Mouse (Mus musculus) hindbrain, embryonic 15.5 days (tissue): Measurements from ENCODE around the gene Stk32c. TPM values are rescaled to one million over a fixed set of nuclear protein-coding genes. Genes with fewer than 3 reads are reported as not detected.

Experiments used
- ATAC-seq: fragments of 200-750 bp; cut with Nextera tagmentation; 2 replicates; pipeline ENCODE4 v1.8.0; 2017; ENCODE audit warnings: low read depth, moderate number of reproducible peaks, moderate TSS enrichment; ENCODE audit not compliant: low FRiP score
- H3K27ac ChIP-seq: fragments of 300-500 bp; sonication (generic); replicated peaks from 2 replicates; pipeline ENCODE4 v1.5.1; 2015; ENCODE audit warnings: mild to moderate bottlenecking, inconsistent platforms
- H3K27me3 ChIP-seq: fragments of 300-500 bp; sonication (generic); 2 replicates; pipeline ENCODE4 v1.6.1; 2015; ENCODE audit warnings: control low read depth, inconsistent platforms
- H3K36me3 ChIP-seq: fragments of 300-500 bp; sonication (generic); 2 replicates; pipeline ENCODE4 v1.6.1; 2015; ENCODE audit warnings: control low read depth, inconsistent platforms
- H3K4me1 ChIP-seq: fragments of 300-500 bp; sonication (generic); replicated peaks from 2 replicates; pipeline ENCODE4 v1.6.1; 2015; ENCODE audit warnings: control low read depth, inconsistent platforms
- H3K4me2 ChIP-seq: fragments of 300-500 bp; sonication (generic); 2 replicates; pipeline ENCODE4 v1.6.1; 2015; ENCODE audit warnings: moderate library complexity, mild to moderate bottlenecking, inconsistent platforms
- H3K4me3 ChIP-seq: fragments of 300-500 bp; sonication (generic); 2 replicates; pipeline ENCODE4 v1.5.1; 2015; ENCODE audit warnings: mild to moderate bottlenecking, inconsistent platforms
- H3K9ac ChIP-seq: fragments of 300-500 bp; sonication (generic); 2 replicates; pipeline ENCODE4 v1.6.1; 2015; ENCODE audit warnings: inconsistent platforms
- H3K9me3 ChIP-seq: fragments of 300-500 bp; sonication (generic); 2 replicates; pipeline ENCODE4 v1.6.1; 2016; ENCODE audit warnings: control low read depth, inconsistent platforms
- WGBS: fragments of 180-500 bp; shearing (Covaris S2); methylation state at CpG from one replicate; pipeline ENCODE4 v1.1.7; 2015; 5-methylcytosine and 5-hydroxymethylcytosine counted together
- polyA plus RNA-seq: library from polyadenylated mRNA; unstranded; fragments of >200 nt; fragmentation: Nextera tagmentation; extraction: Ambion mirVana; gene quantifications from 2 replicates; pipeline ENCODE4 v1.2.1, GENCODE M21; 2015

Stk32c gene
- polyA plus RNA-seq, 1 experiment from 2014 or later, result 3.3 TPM

DNA sequence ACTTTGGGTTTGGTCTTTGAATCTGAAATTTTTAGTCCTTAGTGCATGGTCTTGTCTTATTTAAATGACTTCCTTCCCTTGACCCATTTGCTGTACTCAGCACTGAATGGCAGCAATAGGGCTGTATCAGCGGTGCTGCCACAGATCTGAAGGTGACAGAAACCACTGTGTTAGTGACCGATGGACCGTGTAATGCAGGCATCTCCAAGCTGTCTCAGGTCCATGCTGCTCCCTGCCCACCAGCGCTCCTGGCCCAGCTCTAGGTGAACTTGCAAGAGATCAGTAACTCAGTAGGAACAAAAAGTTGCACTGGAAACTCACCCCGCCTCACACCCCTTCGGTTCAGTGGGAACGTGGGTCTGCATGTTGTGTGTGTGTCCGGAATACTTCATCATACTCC, 130.8 kb downstream of the Stk32c start:
- peaks cover 35% of the 10 kb centered on the region for H3K4me1 ChIP-seq
- no peak for ATAC-seq
- no peak overlapping the region for H3K27ac ChIP-seq
- no peaks in the 10 kb centered on the region for H3K36me3 ChIP-seq
- WGBS, result 64% methylated on average over 8 of the region's 8 CpGs
- H3K4me3 ChIP-seq, result no peak overlapping the region
- H3K9ac ChIP-seq, result no peak overlapping the region
- H3K4me2 ChIP-seq, result no peak overlapping the region
- H3K27me3 ChIP-seq, result no peaks in the 10 kb centered on the region
- no peaks in the 10 kb centered on the region for H3K9me3 ChIP-seq

DNA sequence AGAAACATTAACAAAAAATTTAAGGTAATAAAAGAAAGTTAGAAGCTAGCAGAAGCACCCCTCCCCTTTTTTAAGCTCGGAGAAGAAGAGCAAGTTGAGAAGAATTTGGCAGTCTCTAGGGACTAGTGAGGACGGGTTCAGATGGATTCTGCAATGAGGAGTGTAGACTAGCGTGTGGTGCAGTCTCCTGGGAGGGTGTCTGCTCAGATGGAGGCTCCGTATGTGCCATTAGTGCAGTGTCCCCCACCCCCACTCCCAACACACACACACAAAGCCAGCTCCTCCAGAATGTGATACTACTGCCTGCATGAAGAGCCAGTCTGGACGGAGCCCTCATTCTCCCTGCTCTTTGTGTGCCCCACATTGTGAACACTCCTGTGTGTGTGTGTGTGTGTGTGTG, 131.9 kb downstream of the Stk32c start:
- no peak overlapping the region for H3K9ac ChIP-seq
- 36% methylated on average over 5 of the region's 5 CpGs for WGBS

DNA sequence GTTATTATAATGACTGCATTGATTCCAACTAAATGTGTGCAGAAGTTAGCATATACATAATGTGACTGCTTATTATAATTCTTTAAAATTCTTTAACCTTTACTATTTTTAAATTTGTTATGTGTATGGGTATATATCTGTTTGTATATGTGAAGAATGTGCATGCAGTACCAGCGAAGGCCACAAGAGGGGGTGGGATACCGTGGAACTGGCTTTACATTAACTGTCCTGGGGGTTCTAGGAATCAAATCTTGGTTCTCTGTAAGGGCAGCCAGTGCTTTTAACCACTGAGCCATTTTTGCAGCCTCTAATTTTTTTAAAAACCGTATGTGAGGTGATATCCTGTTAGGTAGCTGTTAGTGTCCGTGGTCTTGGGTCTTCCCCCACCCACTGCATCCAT, 132.4 kb downstream of the Stk32c start:
- WGBS, result 73% methylated on average over 4 of the region's 4 CpGs
- H3K9ac ChIP-seq, result no peak overlapping the region
- H3K4me1 ChIP-seq, result peaks cover 40% of the 10 kb centered on the region
- no peak overlapping the region for H3K4me2 ChIP-seq
- H3K27me3 ChIP-seq, result no peaks in the 10 kb centered on the region
- H3K4me3 ChIP-seq, result no peak overlapping the region
- H3K36me3 ChIP-seq, result no peaks in the 10 kb centered on the region
- no peak for ATAC-seq
- no peaks in the 10 kb centered on the region for H3K9me3 ChIP-seq
- H3K27ac ChIP-seq, result no peak overlapping the region

More for the DNA sequence above, 131.9 kb downstream of the Stk32c start:
- no peak for ATAC-seq
- no peaks in the 10 kb centered on the region for H3K27me3 ChIP-seq
- H3K9me3 ChIP-seq, result no peaks in the 10 kb centered on the region
- H3K27ac ChIP-seq, result no peak overlapping the region
- no peaks in the 10 kb centered on the region for H3K36me3 ChIP-seq
- H3K4me1 ChIP-seq, result peaks cover 37% of the 10 kb centered on the region
- H3K4me2 ChIP-seq, result no peak overlapping the region
- no peak overlapping the region for H3K4me3 ChIP-seq

DNA sequence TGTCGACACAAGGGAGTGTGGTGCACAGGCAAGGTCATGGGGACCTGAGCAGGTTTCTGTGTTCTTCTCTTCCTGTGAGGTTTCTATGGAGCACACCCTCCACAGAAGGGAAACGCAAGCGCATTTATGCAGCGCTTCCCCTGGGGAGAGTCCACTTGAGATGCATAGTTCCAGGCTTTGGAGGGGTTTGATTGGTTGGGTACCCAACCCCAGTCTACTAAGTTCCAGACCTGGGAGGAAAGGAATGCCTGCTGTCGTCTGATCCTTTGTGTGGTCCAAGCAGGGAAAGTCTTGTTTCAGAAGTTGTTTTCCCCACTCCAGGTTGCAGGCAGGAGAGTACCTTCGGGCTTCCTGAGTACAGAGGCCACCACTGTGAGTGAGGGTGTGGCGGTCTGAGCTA, 134.0 kb downstream of the Stk32c start:
- Histone ChIP-seq H3K27ac (peak overlapping the region; percentile 51), H3K27me3 (no peaks in the 10 kb centered on the region), H3K9ac (no peak overlapping the region), H3K4me1 (peaks cover 50% of the 10 kb centered on the region), H3K4me2 (no peak overlapping the region), H3K9me3 (no peaks in the 10 kb centered on the region), H3K4me3 (no peak overlapping the region), H3K36me3 (no peaks in the 10 kb centered on the region)
- WGBS, result 74% methylated on average over 7 of the region's 7 CpGs
- ATAC-seq, result no peak

DNA sequence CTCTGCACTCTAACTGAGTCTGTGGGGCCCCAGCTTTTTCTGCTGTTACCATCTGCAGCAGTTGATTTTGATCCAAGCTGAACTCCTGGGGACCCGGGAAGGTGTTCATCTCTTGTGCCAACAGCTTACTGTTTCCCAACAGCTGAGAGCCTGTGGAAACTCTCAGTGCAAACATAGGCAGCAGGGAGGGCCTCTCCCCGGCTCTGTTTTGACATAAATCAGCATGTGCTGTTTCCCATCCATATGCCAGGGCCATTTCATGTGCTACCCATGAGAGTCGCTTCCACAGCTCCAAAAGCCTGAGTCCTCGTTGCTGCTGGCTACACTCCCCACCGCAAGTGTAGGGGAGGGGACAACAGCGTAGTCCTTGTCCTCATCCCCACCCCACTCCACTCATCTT, 134.9 kb downstream of the Stk32c start:
- peaks cover 52% of the 10 kb centered on the region for H3K4me1 ChIP-seq
- H3K36me3 ChIP-seq, result no peaks in the 10 kb centered on the region
- H3K27ac ChIP-seq, result peak overlapping the region; percentile 51
- 31% methylated on average over 6 of the region's 6 CpGs for WGBS
- no peaks in the 10 kb centered on the region for H3K27me3 ChIP-seq
- ATAC-seq, result 0 out of 2 replicates have a peak, but pooled peaks have one; percentile 7
- H3K4me3 ChIP-seq, result no peak overlapping the region
- H3K9me3 ChIP-seq, result no peaks in the 10 kb centered on the region
- H3K9ac ChIP-seq, result no peak overlapping the region
- H3K4me2 ChIP-seq, result no peak overlapping the region

DNA sequence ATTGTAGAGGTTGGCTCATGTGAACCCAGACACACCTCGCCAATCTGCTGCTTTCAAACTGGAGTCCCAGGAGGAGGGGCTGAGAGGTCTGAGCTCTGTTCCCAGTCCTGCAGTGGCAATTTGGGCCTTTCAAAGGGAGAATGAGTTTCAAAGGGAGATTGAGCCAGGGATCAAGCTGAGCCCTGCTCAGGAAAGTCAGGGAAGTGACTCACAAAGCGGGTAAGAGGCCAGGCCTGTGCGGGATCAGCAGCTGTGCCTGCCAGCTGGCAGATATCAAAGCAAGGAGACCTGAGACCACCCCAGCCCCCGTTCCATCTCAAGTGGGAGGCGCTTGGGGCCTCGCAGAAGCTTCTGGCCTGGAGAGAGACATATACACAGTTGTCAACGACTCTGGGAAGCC, 135.8 kb downstream of the Stk32c start:
- Histone ChIP-seq H3K27me3 (no peaks in the 10 kb centered on the region), H3K4me2 (no peak overlapping the region), H3K9me3 (no peaks in the 10 kb centered on the region), H3K4me3 (no peak overlapping the region), H3K36me3 (no peaks in the 10 kb centered on the region), H3K9ac (no peak overlapping the region), H3K27ac (peak overlapping the region; percentile 51), H3K4me1 (peaks cover 52% of the 10 kb centered on the region)
- WGBS, result 13% methylated on average over 7 of the region's 7 CpGs
- no peak for ATAC-seq

GRCm38 (mm10) chr7:139075054-139075794, 137.9 kb downstream of the Stk32c start:
- WGBS, result 12% methylated on average over 14 of the region's 14 CpGs
- H3K4me3 ChIP-seq, result no peak overlapping the region
- H3K4me2 ChIP-seq, result no peak overlapping the region
- no peaks in the 10 kb centered on the region for H3K27me3 ChIP-seq
- peaks cover 50% of the 10 kb centered on the region for H3K4me1 ChIP-seq
- H3K36me3 ChIP-seq, result no peaks in the 10 kb centered on the region
- 0 out of 2 replicates have a peak overlapping the region, but pooled peaks have one; percentile 12 for H3K27ac ChIP-seq
- H3K9ac ChIP-seq, result no peak overlapping the region
- no peak for ATAC-seq
- no peaks in the 10 kb centered on the region for H3K9me3 ChIP-seq

GRCm38 (mm10) chr7:139074189-139074588, 138.9 kb downstream of the Stk32c start:
- Histone ChIP-seq H3K27ac (0 out of 2 replicates have a peak overlapping the region, but pooled peaks have one; percentile 12), H3K36me3 (no peaks in the 10 kb centered on the region), H3K4me1 (peaks cover 50% of the 10 kb centered on the region), H3K4me3 (no peak overlapping the region), H3K9ac (no peak overlapping the region), H3K9me3 (no peaks in the 10 kb centered on the region), H3K27me3 (no peaks in the 10 kb centered on the region), H3K4me2 (no peak overlapping the region)
- no peak for ATAC-seq
- 14% methylated on average over 6 of the region's 6 CpGs for WGBS

DNA sequence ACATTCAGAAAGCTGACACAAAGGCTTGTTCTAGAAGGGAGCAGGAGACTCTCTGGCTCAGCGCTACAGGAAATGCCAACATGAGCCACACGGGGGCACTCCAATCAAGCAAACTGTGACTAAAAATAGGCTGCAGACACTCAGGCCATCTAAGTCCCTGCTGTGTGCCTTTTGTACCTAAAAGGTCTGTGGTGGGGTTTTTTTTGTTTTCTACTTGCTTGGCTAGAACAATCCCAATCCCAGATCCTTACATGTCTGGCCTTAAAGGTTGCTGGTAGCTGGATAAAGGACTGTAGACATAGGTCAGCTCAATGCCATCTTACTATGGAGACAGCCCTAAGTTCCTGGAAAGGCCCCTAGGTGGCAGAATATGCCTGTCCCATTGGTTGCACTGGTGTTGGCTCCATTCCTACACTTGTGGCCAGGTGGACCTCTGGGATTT, 144.9 kb downstream of the Stk32c start:
- Histone ChIP-seq H3K27ac (no peak overlapping the region), H3K9ac (no peak overlapping the region), H3K36me3 (no peaks in the 10 kb centered on the region), H3K27me3 (no peaks in the 10 kb centered on the region), H3K4me2 (no peak overlapping the region), H3K4me3 (no peak overlapping the region), H3K4me1 (no peaks in the 10 kb centered on the region; the same call in 1 of the 2 replicates), H3K9me3 (no peaks in the 10 kb centered on the region)
- 0% methylated on average over 2 of the region's 2 CpGs for WGBS
- peak; percentile 82 for ATAC-seq

DNA sequence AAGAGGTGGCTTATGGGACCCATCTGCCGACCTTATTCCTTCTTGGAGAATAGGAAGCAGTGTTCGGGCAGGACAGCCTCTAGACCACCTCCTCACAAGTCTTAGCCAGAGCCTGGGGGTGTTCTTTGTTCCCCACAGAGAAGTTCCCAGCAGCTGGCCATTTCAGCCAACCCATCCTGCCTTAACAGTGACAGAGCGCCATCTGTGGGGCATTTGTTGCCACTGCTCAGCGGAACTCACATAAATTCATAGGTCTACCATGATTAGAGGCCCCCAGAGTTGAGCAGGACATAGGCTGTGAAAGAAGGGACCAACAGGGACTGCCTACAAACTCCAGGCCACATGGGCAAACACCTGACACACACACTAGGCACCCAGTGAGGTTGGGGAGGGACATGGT, 149.7 kb downstream of the Stk32c start:
- H3K9ac ChIP-seq, result no peak overlapping the region
- H3K9me3 ChIP-seq, result no peaks in the 10 kb centered on the region
- no peak overlapping the region for H3K4me2 ChIP-seq
- H3K4me3 ChIP-seq, result no peak overlapping the region
- H3K36me3 ChIP-seq, result no peaks in the 10 kb centered on the region
- no peaks in the 10 kb centered on the region; the same call in 1 of the 2 replicates for H3K4me1 ChIP-seq
- H3K27ac ChIP-seq, result no peak overlapping the region
- WGBS, result 48% methylated on average over 4 of the region's 4 CpGs
- ATAC-seq, result no peak
- no peaks in the 10 kb centered on the region for H3K27me3 ChIP-seq
